Mouse (Mus musculus): ENCODE measurements around the gene Xkr7.
A peak's percentile ranks its signal among the peaks of the same experiment; 100 is the strongest.

The Xkr7 gene

DNA sequence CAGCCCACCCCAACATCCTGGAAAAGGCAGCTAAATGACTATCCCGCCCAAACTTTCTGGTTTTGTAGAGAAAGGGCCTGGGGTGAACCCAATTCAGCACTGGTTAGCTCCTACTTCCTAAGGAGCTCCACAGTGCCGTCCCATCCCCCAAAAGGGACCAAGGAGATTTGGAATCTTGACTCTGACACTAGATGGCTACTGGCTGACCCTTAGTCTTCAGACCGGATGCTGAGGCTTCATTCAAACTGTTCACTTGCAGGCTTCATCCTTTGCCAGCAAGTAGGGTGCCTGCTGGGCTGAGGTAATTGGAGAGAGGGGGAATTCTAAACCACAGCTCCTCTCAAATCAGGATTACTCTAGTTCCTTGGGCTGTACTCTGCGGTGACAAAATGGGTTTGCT lies 1.3 kb downstream of the Xkr7 start:
- DNase-seq (ENCODE audit: low read depth, low spot score), result no peak

GRCm38 (mm10) chr2:153033545-153034230 lies 2.0 kb downstream of the Xkr7 start:
- no peak for DNase-seq (ENCODE audit: low read depth, low spot score)

GRCm38 (mm10) chr2:153036690-153037089 lies 5.0 kb downstream of the Xkr7 start:
- DNase-seq (ENCODE audit: low read depth, low spot score), result peak; percentile 93

GRCm38 (mm10) chr2:153043886-153044285 lies 12.2 kb downstream of the Xkr7 start:
- no peak for DNase-seq (ENCODE audit: low read depth, low spot score)

DNA sequence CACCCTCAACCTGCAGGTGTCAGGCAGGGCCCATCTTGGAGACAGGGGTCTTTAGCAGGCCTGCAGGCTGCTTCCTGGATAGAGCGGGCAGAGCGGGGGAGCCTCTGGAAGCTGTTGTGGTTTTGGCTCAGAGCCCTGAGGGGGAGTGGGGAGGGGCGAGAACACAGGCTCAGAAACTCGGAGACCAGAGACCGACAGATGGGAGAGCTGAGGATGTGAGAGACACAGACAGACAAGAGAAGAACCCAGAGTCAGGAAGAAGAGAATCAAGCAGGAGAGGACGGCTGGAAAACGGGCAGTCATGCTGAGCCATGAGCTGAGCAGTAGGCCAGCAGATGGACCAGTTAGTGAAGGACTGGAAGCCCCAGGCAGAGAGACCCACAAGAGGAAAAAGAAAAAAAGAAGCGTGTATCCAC lies 14.2 kb downstream of the Xkr7 start:
- no peak for DNase-seq (ENCODE audit: low read depth, low spot score)

- DNase-seq (ENCODE audit: low read depth, low spot score), result no peak
Observed at GRCm38 (mm10) chr2:153047828-153048465, 16.3 kb downstream of the Xkr7 start.

- no peak for DNase-seq (ENCODE audit: low read depth, low spot score)
Observed at GRCm38 (mm10) chr2:153049288-153049996, 17.8 kb downstream of the Xkr7 start.

GRCm38 (mm10) chr2:153049997-153050358 lies 18.3 kb downstream of the Xkr7 start:
- DNase-seq (ENCODE audit: low read depth, low spot score), result no peak

- DNase-seq (ENCODE audit: low read depth, low spot score), result no peak
Observed at GRCm38 (mm10) chr2:153051095-153051494, 19.4 kb downstream of the Xkr7 start.

- no peak for DNase-seq (ENCODE audit: low read depth, low spot score)
Observed at GRCm38 (mm10) chr2:153051537-153051936, 19.9 kb downstream of the Xkr7 start.

- DNase-seq (ENCODE audit: low read depth, low spot score), result no peak
Observed at GRCm38 (mm10) chr2:153052700-153053351, 21.2 kb downstream of the Xkr7 start.

- DNase-seq (ENCODE audit: low read depth, low spot score), result no peak
Observed at GRCm38 (mm10) chr2:153053896-153054295, 22.2 kb downstream of the Xkr7 start.

- DNase-seq (ENCODE audit: low read depth, low spot score), result no peak
Observed at GRCm38 (mm10) chr2:153055270-153055920, 23.7 kb downstream of the Xkr7 start.

GRCm38 (mm10) chr2:153058365-153058764 lies 26.7 kb downstream of the Xkr7 start:
- no peak for DNase-seq (ENCODE audit: low read depth, low spot score)

GRCm38 (mm10) chr2:153060216-153060615 lies 28.6 kb downstream of the Xkr7 start:
- DNase-seq (ENCODE audit: low read depth, low spot score), result no peak

DNA sequence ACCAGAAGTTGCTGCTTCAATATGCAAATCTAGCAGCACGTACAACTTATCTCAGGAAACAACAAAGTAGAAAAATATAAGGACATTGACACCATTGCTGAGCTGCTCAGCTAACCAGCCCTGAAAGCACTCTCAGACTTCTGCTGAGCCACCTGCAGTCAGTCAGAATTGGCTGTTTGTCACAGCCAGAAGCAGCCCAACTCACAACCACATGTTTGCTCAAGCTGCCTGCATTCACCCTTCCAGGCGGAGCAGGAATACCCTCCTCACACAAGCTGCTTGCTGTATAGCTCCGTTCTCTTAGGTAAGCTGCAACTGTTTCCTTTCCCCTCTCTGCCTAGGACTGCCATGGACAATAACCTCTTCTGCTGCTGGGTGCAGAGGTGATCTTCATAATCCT lies 31.7 kb downstream of the Xkr7 start:
- no peak for DNase-seq (ENCODE audit: low read depth, low spot score)

GRCm38 (mm10) chr2:153064190-153064970 lies 32.7 kb downstream of the Xkr7 start:
- no peak for DNase-seq (ENCODE audit: low read depth, low spot score)

DNA sequence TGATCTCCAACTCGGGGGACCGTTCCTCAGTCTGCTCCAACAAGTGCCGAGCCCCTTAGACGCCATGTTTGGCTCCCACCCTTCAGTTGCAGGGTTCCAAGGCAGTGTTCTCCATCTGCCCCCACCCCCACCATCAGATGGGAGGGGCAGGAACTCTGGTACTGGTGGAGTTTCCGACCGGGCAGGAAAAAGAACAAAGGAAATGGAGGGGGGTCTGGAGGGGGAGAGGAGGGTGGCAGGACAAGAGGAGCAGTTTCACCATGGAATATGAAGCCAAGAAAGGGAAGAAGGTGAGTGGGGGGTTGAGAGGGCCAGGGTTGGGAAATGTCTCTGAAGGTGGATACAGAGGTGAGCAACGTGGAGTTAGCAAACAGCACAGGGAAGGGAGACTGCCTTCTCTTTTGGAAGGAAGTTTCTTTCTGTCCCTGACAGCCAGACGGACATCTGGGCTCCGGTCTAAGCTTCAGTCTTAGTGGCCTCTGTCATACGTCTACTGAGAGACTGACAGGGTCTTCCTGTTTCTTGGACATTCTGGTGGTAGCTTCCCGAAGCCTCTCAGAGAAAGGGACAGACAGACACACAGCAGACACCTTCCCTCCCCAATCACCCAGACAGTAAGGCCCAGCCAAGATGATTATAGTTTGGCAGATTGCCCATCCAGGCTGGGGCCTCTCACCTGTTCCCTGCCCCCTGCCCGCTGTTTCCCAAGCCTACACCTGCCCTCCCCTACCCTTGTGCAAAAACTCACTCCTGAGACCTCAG lies 34.3 kb downstream of the Xkr7 start, which contains the start of gene Ccm2l:
Ccm2l (plus strand) TSS at position 209 of the 762 bp plus-strand sequence.
- no peak for DNase-seq (ENCODE audit: low read depth, low spot score)

- no peak for DNase-seq (ENCODE audit: low read depth, low spot score)
Observed at GRCm38 (mm10) chr2:153066991-153067390, 35.3 kb downstream of the Xkr7 start.
